Mouse (Mus musculus) thymus, adult 2 months (tissue): ENCODE measurements at regions not wholly inside any gene's neighbourhood (a gene's known extent, or its start where the extent isn't known, plus 50 kb on each side); places are given as distances from the start of the nearest gene placed in this dataset.

ENCODE experiments used
- CTCF ChIP-seq: fragments of 200-500 bp; IDR thresholded peaks from 2 replicates; pipeline ENCODE4 v1.5.1; 2012; ENCODE audit warnings: mild to moderate bottlenecking, control low read depth, low read length, moderate library complexity, borderline replicate concordance; ENCODE audit not compliant: control insufficient read depth, poor library complexity, insufficient read depth; ENCODE audit errors: extremely low read depth
- POLR2A ChIP-seq: fragments of 200-500 bp; IDR thresholded peaks from 2 replicates; pipeline ENCODE4 v1.6.1; 2012; ENCODE audit warnings: mild to moderate bottlenecking, low read length, control low read depth, moderate library complexity; ENCODE audit not compliant: control insufficient read depth, poor library complexity, insufficient read depth; ENCODE audit errors: extremely low read depth

GRCm38 (mm10) chr4:34105251-34105650, 55.3 kb upstream of the Spaca1 start:
- no peak for TF ChIP-seq CTCF
- no peak for TF ChIP-seq POLR2A
